8 mouse cellular contexts compared by ENCODE assay signal in genomic region chr7:121064309-121064708, GRCm38 (mm10). TPM values are rescaled to one million over a fixed set of nuclear protein-coding genes. Genes with fewer than 3 reads are reported as not detected.
DNase-seq lines count a peak whose midpoint lies in the region; TF ChIP-seq lines count a peak whose summit lies in the region.

No protein-coding gene starts in this region.

- no peak overlapping the region for H3K27ac ChIP-seq in cerebellum, adult 2 months (ENCODE audit: insufficient read depth, low read length)
- H3K27ac ChIP-seq in cortical plate, adult 2 months (ENCODE audit: insufficient read depth, low read length): no peak overlapping the region

- intact Hi-C loops in left cerebral cortex, postnatal 14 days (cut with DNase I): loop anchor here (2.0 kb wide), 1 partner anchor 130 kb away; no protein-coding TSS in a partner anchor
- intact Hi-C loops in gastrocnemius, postnatal 36 days (cut with DNase I): loop anchor here (5.0 kb wide), 1 partner anchor 127 kb away; no protein-coding TSS in a partner anchor

- TF ChIP-seq CTCF in cerebellum, adult 2 months (IDR thresholded peaks at IDR 0.05; ENCODE audit: borderline replicate concordance, insufficient read depth, low read depth, low read length): peak; percentile 25; the same call in 1 of the 2 replicates
- TF ChIP-seq CTCF in cortical plate, adult 2 months (IDR thresholded peaks at IDR 0.05; ENCODE audit: extremely low read depth, insufficient read depth, low read length): peak; percentile 62; the same call in 1 of the 2 replicates

- no peaks in the 10 kb centered on the region for H3K27me3 ChIP-seq in cerebellum, adult 2 months (ENCODE audit: control insufficient read depth, insufficient read depth, low read length)

- H3K4me3 ChIP-seq in cerebellum, adult 2 months (replicated peaks; ENCODE audit: insufficient read depth, low read depth, low read length): no peak overlapping the region
- no peak overlapping the region for H3K4me3 ChIP-seq in cortical plate, adult 2 months (ENCODE audit: insufficient read depth, low read length)

- WGBS in cerebellum, adult 2 months: 48% methylated on average over 4 of the region's 4 CpGs

- no peak for DNase-seq in cerebellum, adult 2 months
- no peak for DNase-seq in cerebellum, adult 9-11 months
- DNase-seq in left cerebral cortex, postnatal 14 days (ENCODE audit: low spot score in 2 of 2): peak; percentile 27 to 31
- no peak for DNase-seq in left cerebral cortex, adult 11 months (ENCODE audit: low spot score)
- peak; percentile 39 for DNase-seq in retina, postnatal 7 days (ENCODE audit: low read depth, low spot score)
- DNase-seq in layer of hippocampus, adult 9-11 months: no peak
- no peak for DNase-seq in gastrocnemius, postnatal 36 days

- TF ChIP-seq POLR2A in cerebellum, adult 2 months (IDR thresholded peaks at IDR 0.05; ENCODE audit: borderline replicate concordance, insufficient read depth, low read length): no peak
- TF ChIP-seq POLR2A in cortical plate, adult 2 months (IDR thresholded peaks at IDR 0.05; ENCODE audit: extremely low read depth, insufficient read depth, low read length): no peak

- no peaks in the 10 kb centered on the region for H3K4me1 ChIP-seq in cerebellum, adult 2 months (ENCODE audit: control insufficient read depth, insufficient read depth, low read length)
- H3K4me1 ChIP-seq in cortical plate, adult 2 months (ENCODE audit: control insufficient read depth, insufficient read depth, low read length): no peaks in the 10 kb centered on the region

RNA-seq across cellular contexts. Expression of gene Igsf6, which starts 10.1 kb away (rescaled TPM):
- 0.14 and 0.28 TPM in 2 replicates for polyA plus RNA-seq in cerebellum, adult 2 months (2012; rRNA removed)
- total RNA-seq in left cerebral cortex, postnatal 14 days (2021): under 1 TPM in 1 of 2 experiments, not detected in 1; 0.37 TPM
- 0.35 and 0.44 TPM in 2 replicates for polyA plus RNA-seq in cortical plate, adult 2 months (2012; rRNA removed)
- total RNA-seq in gastrocnemius, postnatal 36 days (2021): under 1 TPM; 0.18 to 0.49 TPM

RNA-seq across cellular contexts. Expression of gene Otoa, which starts 17.1 kb away (rescaled TPM):
- polyA plus RNA-seq in cerebellum, adult 2 months (2012; rRNA removed): 0.51 and 0.90 TPM in 2 replicates
- total RNA-seq in left cerebral cortex, postnatal 14 days (2021): under 1 TPM; 0.24 to 0.32 TPM
- polyA plus RNA-seq in cortical plate, adult 2 months (2012; rRNA removed): 0.17 and 0.25 TPM in 2 replicates
- under 1 TPM; 0.20 to 0.28 TPM for total RNA-seq in gastrocnemius, postnatal 36 days (2021)

RNA-seq across cellular contexts. Expression of gene Mettl9, which starts 30.1 kb away (rescaled TPM):
- polyA plus RNA-seq in cerebellum, adult 2 months (2012; rRNA removed): 46.6 and 47.0 TPM in 2 replicates
- 10 to 100 TPM; 74.0 to 75.4 TPM for total RNA-seq in left cerebral cortex, postnatal 14 days (2021)
- polyA plus RNA-seq in cortical plate, adult 2 months (2012; rRNA removed): 53.1 and 55.7 TPM in 2 replicates
- total RNA-seq in gastrocnemius, postnatal 36 days (2021): 10 to 100 TPM; 18.5 to 19.7 TPM

Comparison
In these comparisons a context has a peak if more than half of its experiments do, and no peak if none do; other contexts are left out.
1. DNase-seq: peak in left cerebral cortex, postnatal 14 days (2 of 2) and retina, postnatal 7 days (single experiment); none in cerebellum, adult 2 months (0 of 2), cerebellum, adult 9-11 months (single experiment), left cerebral cortex, adult 11 months (single experiment), layer of hippocampus, adult 9-11 months (single experiment) and gastrocnemius, postnatal 36 days (0 of 2).